Mouse (Mus musculus) limb, embryonic 14.5 days (tissue): Measurements from ENCODE around the gene Gm17657. TPM values are rescaled to one million over a fixed set of nuclear protein-coding genes. Genes with fewer than 3 reads are reported as not detected.

ENCODE experiments used
- ATAC-seq: fragments of 200-750 bp; cut with Nextera tagmentation; 2 replicates; pipeline ENCODE4 v1.8.0; 2017; ENCODE audit warnings: low read depth, moderate number of reproducible peaks, moderate TSS enrichment; ENCODE audit not compliant: low FRiP score
- DNase-seq: peaks from one replicate; pipeline ENCODE4 v3.0.0-alpha.2; 2015; ENCODE audit warnings: low spot score
- H3K27ac ChIP-seq: fragments of 300-500 bp; sonication (generic); replicated peaks from 2 replicates; pipeline ENCODE4 v1.5.1; 2014; ENCODE audit warnings: low read depth, mild to moderate bottlenecking, low read length, moderate library complexity, mixed read lengths
- H3K27me3 ChIP-seq: fragments of 300-500 bp; sonication (generic); 2 replicates; pipeline ENCODE4 v1.6.1; 2014; ENCODE audit warnings: low read length, mixed read lengths; ENCODE audit not compliant: control insufficient read depth, insufficient read depth
- H3K36me3 ChIP-seq: fragments of 300-500 bp; sonication (generic); 2 replicates; pipeline ENCODE4 v1.6.1; 2014; ENCODE audit warnings: mild to moderate bottlenecking, low read length, moderate library complexity, mixed read lengths; ENCODE audit not compliant: control insufficient read depth, insufficient read depth
- H3K4me1 ChIP-seq: fragments of 300-500 bp; sonication (generic); 2 replicates; pipeline ENCODE4 v1.6.1; 2014; ENCODE audit warnings: antibody characterized with exemption, low read length, mixed read lengths; ENCODE audit not compliant: control insufficient read depth, insufficient read depth
- H3K4me2 ChIP-seq: fragments of 300-500 bp; sonication (generic); replicated peaks from 2 replicates; pipeline ENCODE4 v1.6.1; 2014; ENCODE audit warnings: low read depth, mild to moderate bottlenecking, low read length, moderate library complexity; ENCODE audit not compliant: severe bottlenecking
- H3K4me3 ChIP-seq: fragments of 300-500 bp; sonication (generic); replicated peaks from 2 replicates; pipeline ENCODE4 v1.5.1; 2014; ENCODE audit warnings: low read length
- H3K9ac ChIP-seq: fragments of 300-500 bp; sonication (generic); 2 replicates; pipeline ENCODE4 v1.6.1; 2014; ENCODE audit warnings: mild to moderate bottlenecking, low read depth, low read length, moderate library complexity; ENCODE audit not compliant: severe bottlenecking
- H3K9me3 ChIP-seq: fragments of 300-500 bp; sonication (generic); 2 replicates; pipeline ENCODE4 v1.6.1; 2016; ENCODE audit warnings: low read length; ENCODE audit not compliant: control insufficient read depth
- POLR2A ChIP-seq: fragments of 200-500 bp; IDR thresholded peaks from 2 replicates; pipeline ENCODE4 v1.8.0; 2012; ENCODE audit warnings: inconsistent platforms, mild to moderate bottlenecking, moderate library complexity, borderline replicate concordance; ENCODE audit not compliant: insufficient read depth, insufficient read length; ENCODE audit errors: extremely low read depth
- WGBS: fragments of 180-500 bp; shearing (Covaris S2); extraction: QIAGEN DNeasy Blood & Tissue Kit; methylation state at CpG from one replicate; pipeline ENCODE4 v1.1.7; 2014; 5-methylcytosine and 5-hydroxymethylcytosine counted together
- polyA plus RNA-seq, 2 experiments: library from polyadenylated mRNA; depleted of rRNA in 1 of 2; stranded (reverse) in 1 of 2; unstranded in 1 of 2; fragments of >200 nt; fragmentation: Nextera tagmentation in 1 of 2; extraction: Ambion mirVana in 1 of 2; gene quantifications; 2 replicates each; pipeline versions ENCODE4 v1.2.1 to v1.2.3; 2012 to 2014

Gene Gm17657
- polyA plus RNA-seq, 2 experiments, result 0.04 TPM; not detected in 1

DNA sequence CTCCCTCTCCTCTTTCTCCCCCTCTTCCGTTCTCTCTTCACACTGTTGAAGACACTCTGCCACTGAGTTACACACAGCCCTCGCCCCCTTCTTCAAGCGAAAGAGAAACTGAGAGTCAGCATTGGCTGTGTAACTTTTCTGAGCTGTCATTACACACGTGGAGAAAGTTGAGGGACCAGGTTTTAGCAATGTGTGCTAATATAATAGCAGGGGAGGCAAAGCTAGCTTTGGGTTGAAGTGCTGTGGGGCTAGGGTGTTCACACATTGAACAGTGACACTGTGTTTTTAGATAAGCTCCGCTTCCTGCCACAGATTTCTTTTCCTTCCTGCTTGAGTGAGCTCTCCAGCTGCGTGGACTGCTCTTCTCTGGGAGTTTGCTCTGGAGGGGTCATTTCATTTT lies 1.6 kb upstream of the Gm17657 start:
- H3K4me1 ChIP-seq, result peaks cover 12% of the 10 kb centered on the region
- H3K27me3 ChIP-seq, result no peaks in the 10 kb centered on the region
- 68% methylated on average over 6 of the region's 6 CpGs for WGBS
- H3K4me3 ChIP-seq, result no peak overlapping the region
- H3K36me3 ChIP-seq, result no peaks in the 10 kb centered on the region; the same call in 1 of the 2 replicates
- H3K27ac ChIP-seq, result no peak overlapping the region
- no peak for TF ChIP-seq POLR2A
- peak overlapping the region; percentile 90; the same call in 1 of the 2 replicates for H3K4me2 ChIP-seq
- no peak overlapping the region for H3K9ac ChIP-seq
- DNase-seq, result no peak
- no peak for ATAC-seq
- H3K9me3 ChIP-seq, result no peaks in the 10 kb centered on the region

DNA sequence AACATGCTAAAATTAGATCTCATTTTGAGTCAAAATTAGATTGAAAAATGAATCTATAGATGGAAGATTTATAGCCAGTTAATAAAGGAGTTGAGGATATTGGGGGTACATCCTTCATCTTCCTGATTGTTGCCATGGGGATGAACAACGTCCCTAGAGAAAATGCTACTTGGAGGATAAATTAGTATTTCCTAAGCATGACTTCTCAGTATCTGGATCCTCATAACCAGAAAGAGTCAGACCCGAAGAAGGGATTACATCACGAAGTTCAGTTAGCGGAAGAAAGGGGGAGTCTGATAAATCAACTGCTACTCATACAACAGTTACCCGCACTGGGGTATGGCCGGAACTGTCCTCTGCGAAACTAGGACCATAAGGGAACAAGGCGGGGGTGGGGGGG lies 444 bp downstream of the Gm17657 start:
- peak overlapping the region; percentile 90 for H3K4me2 ChIP-seq
- H3K27ac ChIP-seq, result no peak overlapping the region
- DNase-seq (no peak), ATAC-seq (peak; percentile 12; the same call in 1 of the 2 replicates)
- H3K36me3 ChIP-seq, result no peaks in the 10 kb centered on the region
- no peaks in the 10 kb centered on the region for H3K9me3 ChIP-seq
- 55% methylated on average over 8 of the region's 8 CpGs for WGBS
- H3K4me1 ChIP-seq, result peaks cover 12% of the 10 kb centered on the region
- no peak for TF ChIP-seq POLR2A
- H3K27me3 ChIP-seq, result no peaks in the 10 kb centered on the region
- H3K9ac ChIP-seq, result no peak overlapping the region
- peak overlapping the region; percentile 92; the same call in 1 of the 2 replicates for H3K4me3 ChIP-seq

DNA sequence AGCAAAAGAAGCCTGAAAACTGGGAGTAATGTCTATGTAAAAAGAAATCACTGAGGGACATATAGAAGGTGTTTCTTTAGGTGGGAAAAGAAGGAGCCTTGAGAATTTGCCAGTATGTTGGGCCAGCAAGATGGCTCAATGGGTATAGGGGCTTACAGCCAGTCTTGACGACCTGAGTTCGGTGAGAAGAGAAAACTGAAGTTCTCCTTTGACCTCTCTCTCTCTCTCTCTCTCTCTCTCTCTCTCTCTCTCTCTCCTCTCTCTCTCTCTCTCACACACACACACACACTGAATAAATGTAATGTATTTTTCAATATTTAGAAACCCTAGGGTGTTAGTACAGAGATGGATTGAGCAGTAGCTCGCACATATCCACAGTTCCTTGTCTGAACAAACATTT lies 944 bp downstream of the Gm17657 start:
- no peak overlapping the region for H3K27ac ChIP-seq
- no peak overlapping the region for H3K4me3 ChIP-seq
- no peak for TF ChIP-seq POLR2A
- H3K9me3 ChIP-seq, result no peaks in the 10 kb centered on the region
- H3K27me3 ChIP-seq, result no peaks in the 10 kb centered on the region
- H3K4me1 ChIP-seq, result peaks cover 12% of the 10 kb centered on the region
- H3K9ac ChIP-seq, result no peak overlapping the region
- 58% methylated on average over 3 of the region's 3 CpGs for WGBS
- DNase-seq, result no peak
- ATAC-seq, result no peak
- H3K36me3 ChIP-seq, result no peaks in the 10 kb centered on the region
- H3K4me2 ChIP-seq, result no peak overlapping the region

DNA sequence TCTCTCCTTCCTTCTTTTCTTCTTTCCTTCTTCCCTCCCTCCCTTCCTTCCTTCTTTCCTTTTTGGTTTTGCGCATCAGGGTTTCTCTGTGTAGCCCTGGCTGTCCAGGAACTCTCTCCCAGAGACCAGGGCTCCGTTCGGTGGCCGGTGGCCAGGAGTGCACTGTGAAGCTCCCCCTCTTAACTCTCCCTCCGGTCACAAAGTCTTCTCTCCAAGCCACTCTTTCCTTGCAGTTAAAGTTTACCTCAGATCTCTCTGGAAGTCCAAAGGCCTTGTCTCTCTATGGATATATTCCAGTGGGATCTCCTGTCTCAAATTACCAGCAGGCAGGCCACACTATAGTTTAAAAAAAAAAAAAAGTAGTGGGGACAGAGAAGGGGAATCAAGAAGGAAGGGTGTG lies 4.2 kb downstream of the Gm17657 start:
- Histone ChIP-seq H3K9ac (no peak overlapping the region), H3K27me3 (no peaks in the 10 kb centered on the region), H3K4me1 (peaks cover 2% of the 10 kb centered on the region), H3K36me3 (no peaks in the 10 kb centered on the region), H3K9me3 (no peaks in the 10 kb centered on the region), H3K4me2 (no peak overlapping the region), H3K27ac (no peak overlapping the region), H3K4me3 (no peak overlapping the region)
- ATAC-seq, result no peak
- no peak for TF ChIP-seq POLR2A
- 95% methylated on average over 5 of the region's 5 CpGs for WGBS
- DNase-seq, result no peak

DNA sequence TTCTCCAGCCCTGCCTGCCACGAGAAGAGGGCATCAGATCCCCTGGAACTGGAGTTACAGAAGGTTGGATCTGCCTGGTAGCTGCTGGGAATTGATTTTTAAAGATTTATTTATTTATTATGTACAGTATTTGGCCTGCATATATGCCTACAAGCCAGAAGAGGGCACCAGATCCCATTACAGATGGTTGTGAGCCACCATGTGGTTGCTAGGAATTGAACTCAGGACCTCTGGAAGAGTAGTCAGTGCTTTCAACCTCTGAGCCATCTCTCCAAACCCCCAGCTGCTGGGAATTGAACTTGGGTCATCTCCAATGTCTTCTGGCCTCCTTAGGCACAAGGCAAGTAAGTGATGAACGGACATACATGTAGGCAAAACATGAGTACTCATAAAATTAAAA lies 5.4 kb downstream of the Gm17657 start:
- no peak for TF ChIP-seq POLR2A
- Histone ChIP-seq H3K4me3 (no peak overlapping the region), H3K36me3 (no peaks in the 10 kb centered on the region), H3K4me2 (no peak overlapping the region), H3K27me3 (no peaks in the 10 kb centered on the region), H3K9me3 (no peaks in the 10 kb centered on the region), H3K27ac (no peak overlapping the region), H3K9ac (no peak overlapping the region), H3K4me1 (no peaks in the 10 kb centered on the region)
- DNase-seq, result no peak
- WGBS, result 72% methylated on average over 2 of the region's 2 CpGs
- no peak for ATAC-seq
